Mouse (Mus musculus) c-Kit-negative CD71-positive TER-119-positive erythroid progenitor cells, embryonic 14.5 days (primary cell): ENCODE data around the gene Cxcl16.

ENCODE experiments used
- DNase-seq: peaks from one replicate; pipeline ENCODE4 v3.0.0-alpha.2; 2013; ENCODE audit warnings: low read depth, low spot score

The Cxcl16 gene

DNA sequence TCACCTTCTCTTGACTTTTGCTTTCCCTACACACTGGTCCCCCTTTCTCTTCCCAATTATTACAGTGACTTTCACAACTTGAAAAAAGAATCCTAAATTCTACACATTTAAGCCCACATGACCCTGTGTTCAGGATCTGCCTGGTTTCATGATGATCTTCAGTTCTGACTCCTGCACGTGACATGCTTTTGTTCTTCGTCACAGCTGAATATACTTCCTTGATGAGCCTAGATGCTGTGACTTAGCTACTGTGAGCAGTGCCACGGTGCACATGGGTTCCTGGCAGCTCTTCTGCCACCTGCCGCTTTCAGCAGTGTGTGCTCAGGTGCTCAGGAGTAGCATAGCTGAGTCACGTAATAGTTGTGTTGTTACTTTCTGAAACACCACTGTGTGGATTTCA, 47.2 kb downstream of the Cxcl16 start:
- DNase-seq = no peak

DNA sequence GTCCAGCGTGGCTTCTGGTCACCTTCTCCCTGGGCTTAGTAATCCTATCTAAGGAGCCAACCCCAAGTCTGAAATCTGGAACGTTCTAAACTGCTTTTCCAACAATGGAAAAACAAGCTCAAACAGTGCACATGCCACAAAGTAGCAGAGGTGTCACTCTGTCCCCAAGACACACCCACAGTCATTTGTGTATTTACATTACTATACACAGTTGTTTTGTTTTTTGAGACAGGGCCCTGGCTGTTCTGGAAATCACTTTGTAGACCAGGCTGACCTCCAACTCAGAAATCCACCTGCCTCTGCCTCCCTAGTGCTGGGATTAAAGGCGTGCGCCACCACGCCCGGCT, 49.5 kb downstream of the Cxcl16 start:
- no peak for DNase-seq

DNA sequence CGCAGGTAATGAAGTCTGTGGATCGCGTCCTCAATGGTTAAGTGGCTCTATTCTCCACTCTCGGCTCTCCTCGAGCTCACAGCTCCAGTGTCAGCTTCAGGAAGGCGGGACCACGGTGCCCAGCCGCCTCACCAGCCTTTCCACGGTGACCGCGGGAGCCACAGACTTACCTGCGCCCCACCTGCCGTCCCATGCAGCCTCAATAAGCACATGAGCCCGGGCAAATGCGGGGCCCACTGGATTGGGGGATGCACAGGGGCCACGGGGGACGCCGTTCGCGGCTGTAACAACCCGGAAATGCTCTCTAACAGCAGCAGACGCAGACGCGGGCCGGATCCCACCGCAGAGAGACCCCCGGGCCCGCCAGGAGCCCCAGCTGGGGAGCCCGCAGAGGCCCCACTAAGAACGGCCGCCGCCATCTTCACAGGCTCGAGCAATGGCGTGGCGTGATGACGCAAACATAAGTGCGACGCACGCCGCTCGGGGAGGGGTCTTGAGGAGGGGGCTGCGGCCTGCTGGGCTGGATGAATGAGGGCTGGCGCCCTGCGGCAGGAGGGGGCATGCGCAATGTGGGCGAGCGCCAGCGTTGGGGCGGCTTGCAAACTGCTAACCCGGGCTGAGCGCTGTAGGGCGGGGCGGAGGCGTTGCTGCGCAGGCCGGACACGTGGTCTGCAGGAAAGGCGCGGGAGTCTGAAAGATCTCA, 50.0 kb downstream of the Cxcl16 start, which contains the start of gene Pelp1:
Gene Pelp1 (minus strand): TSS at position 438 of the 703 bp plus-strand sequence.
- DNase-seq = peak; percentile 51
